Mouse (Mus musculus) lung, adult 2 months (tissue): ENCODE data around the gene Ica1.

Experiments used
- CTCF ChIP-seq: fragments of 200-500 bp; IDR thresholded peaks from 2 replicates; pipeline ENCODE4 v1.5.1; 2011; ENCODE audit warnings: mild to moderate bottlenecking, low read length, control low read depth; ENCODE audit not compliant: insufficient read depth
- POLR2A ChIP-seq: fragments of 200-500 bp; IDR thresholded peaks from 2 replicates; pipeline ENCODE4 v1.6.1; 2011; ENCODE audit warnings: low read depth, mild to moderate bottlenecking, control low read depth, low read length, borderline replicate concordance; ENCODE audit errors: extremely low read depth

- TF ChIP-seq POLR2A = no peak
- no peak for TF ChIP-seq CTCF
Measured at GRCm38 (mm10) chr6:8755760-8756276, 22.5 kb downstream of the Ica1 start.
